Mouse (Mus musculus) CH12F3 (cell line): ENCODE results near the gene Ranbp10.

Experiments
- in situ Hi-C: fragments of 300-500 bp; cut with MboI; formaldehyde crosslinking; loops from 2 replicates; pipeline ENCODE4 v1.14.3; 2020; ENCODE audit warnings: low sequenced_read_pairs

The Ranbp10 gene

GRCm38 (mm10) chr8:105727397-105728124 is 99.6 kb downstream of the Ranbp10 start:
- in situ Hi-C loops, result no loop called here

GRCm38 (mm10) chr8:105725726-105726125 is 101.4 kb downstream of the Ranbp10 start:
- in situ Hi-C loops, result no loop called here

GRCm38 (mm10) chr8:105722861-105723260 is 104.3 kb downstream of the Ranbp10 start:
- in situ Hi-C loops, result no loop called here

DNA sequence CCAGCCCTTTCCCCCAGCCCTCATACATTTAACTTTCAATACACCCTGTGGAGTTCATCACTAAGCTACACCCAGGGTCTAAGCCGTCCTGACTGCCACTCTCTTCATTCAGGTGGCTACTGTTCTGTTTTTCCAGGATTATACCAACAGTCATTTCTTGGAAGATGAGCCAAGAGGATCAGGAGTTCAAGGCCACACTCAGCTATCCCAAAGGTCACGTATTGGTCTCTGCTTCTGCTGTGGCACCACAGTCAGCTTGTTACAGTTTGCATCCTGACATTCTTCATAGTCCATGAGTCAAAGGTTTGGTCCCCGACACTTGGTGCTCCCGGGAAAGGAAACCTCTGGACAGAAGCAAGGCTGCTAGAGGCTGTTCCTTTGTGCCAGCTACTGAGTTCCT is 107.5 kb downstream of the Ranbp10 start:
- in situ Hi-C loops, result loop anchor here (10.0 kb wide), 1 partner anchor 75 kb away; no protein-coding TSS in a partner anchor
